Mouse (Mus musculus): ENCODE measurements around the gene Ctsr.
"Not testable (repeated sequence)": the region's sequence is repeated elsewhere in the genome, so short reads cannot be mapped to it uniquely, and the experiment has no call there.

Ctsr gene

GRCm38 (mm10) chr13:61164156-61164555, at the start of gene Ctsr:
TSS of gene Ctsr (minus strand) at chr13:61164256.
- no peak for DNase-seq (ENCODE audit: low spot score)

- DNase-seq (ENCODE audit: low spot score) = no peak
Observed at GRCm38 (mm10) chr13:61203310-61203709, 39.3 kb upstream of the Ctsr start, which contains the start of gene Cts6. TSS of gene Cts6 (minus strand) at chr13:61203410.

GRCm38 (mm10) chr13:61185151-61185933, 21.3 kb upstream of the Ctsr start:
- DNase-seq (ENCODE audit: low spot score) = not testable (repeated sequence)

- DNase-seq (ENCODE audit: low spot score) = no peak
Observed at GRCm38 (mm10) chr13:61164622-61165021, 566 bp upstream of the Ctsr start.
